Mouse (Mus musculus) gastrocnemius, postnatal 10 days (tissue): Measurements from ENCODE around the gene Gm49336. TPM values are rescaled to one million over a fixed set of nuclear protein-coding genes. Genes with fewer than 3 reads are reported as not detected.

ENCODE experiments used
- DNase-seq: peaks from one replicate; pipeline ENCODE4 v3.0.0; 2021; ENCODE audit warnings: mixed read lengths
- long read RNA-seq, 2 experiments: library from polyadenylated mRNA; stranded (forward); transcript quantifications; one replicate each; pipeline ENCODE4 v2.0.0; 2021
- total RNA-seq, 2 experiments: library from RNA; stranded (reverse); gene quantifications; 2 replicates each; pipeline ENCODE4 v1.2.3; 2021

Gm49336 gene
- total RNA-seq = 10 to 100 TPM; 34.5 to 39.5 TPM
- long read RNA-seq, experiment 1, transcript Gm49336-201 (15 exons, 3,913 nt) = major isoform, 29 of 38 reads
- long read RNA-seq, experiment 1, partial matches to known transcripts = 4 of 38 reads
- long read RNA-seq, experiment 1, other reads (novel, unspliced or antisense) = 5 of 38 reads
- long read RNA-seq, experiment 2, transcript Gm49336-201 (15 exons, 3,913 nt) = major isoform, 24 of 31 reads
- long read RNA-seq, experiment 2, partial matches to known transcripts = 1 of 31 reads
- long read RNA-seq, experiment 2, other reads (novel, unspliced or antisense) = 6 of 31 reads

DNA sequence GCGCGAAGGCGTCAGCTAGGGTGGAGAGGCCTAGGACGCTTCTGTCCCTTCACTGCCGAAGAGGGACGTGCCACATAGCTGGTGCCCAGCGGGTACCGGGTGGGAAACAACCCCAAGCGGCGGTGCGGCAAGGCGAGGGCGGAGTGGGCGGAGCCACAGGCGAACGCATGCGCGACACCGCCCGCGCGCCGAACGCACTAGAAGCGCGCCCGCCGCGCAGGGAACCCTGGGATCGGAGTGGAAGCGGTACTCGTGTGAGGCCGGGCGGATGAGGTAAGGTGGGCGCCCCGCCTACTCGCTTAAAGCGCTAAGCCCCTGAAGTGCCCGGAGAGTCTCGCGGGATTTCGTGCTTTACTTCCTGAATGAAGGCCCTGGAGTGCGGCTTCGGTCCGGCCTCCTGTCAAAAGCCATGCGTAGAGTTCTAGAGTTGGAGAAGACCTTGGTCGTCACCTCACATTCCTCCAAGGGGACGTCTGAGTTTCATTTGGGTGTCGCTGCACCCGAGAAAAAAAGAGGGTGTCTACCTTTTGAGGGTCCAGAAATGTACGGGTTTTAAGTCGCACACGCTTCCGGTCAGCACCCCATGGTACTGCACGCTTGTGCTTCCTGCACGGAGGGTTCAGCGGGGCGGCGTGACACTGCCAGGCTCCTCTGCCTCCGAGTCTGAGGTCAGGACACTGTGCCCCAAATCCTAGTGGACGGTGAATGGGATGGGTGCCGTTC is at the start of gene Gm49336, which contains the start of gene Nupl1:
Gene Gm49336 (minus strand): TSS at position 227 of the 723 bp plus-strand sequence.
Gene Nupl1 (minus strand): TSS at position 151 of the 723 bp plus-strand sequence.
- peak; percentile 98 for DNase-seq

DNA sequence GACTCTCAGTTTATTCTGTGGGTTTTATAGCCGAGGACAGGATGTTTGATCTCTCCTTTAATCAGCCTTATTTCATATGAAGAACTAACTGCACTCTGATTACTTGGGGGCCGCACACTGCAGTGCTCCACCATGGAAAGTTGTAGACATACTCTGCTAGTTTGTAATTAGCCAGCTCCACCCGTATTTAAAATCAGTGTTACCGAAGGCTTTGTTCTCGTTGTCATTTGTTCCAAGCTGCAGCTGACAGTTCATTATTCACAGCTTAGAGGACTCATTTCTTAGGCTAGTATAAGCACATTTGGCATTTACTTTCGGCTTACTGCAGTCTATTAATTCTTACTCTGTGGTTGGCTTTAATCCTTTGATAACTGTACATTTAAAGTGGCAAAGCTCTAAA is 49.7 kb upstream of the Gm49336 start:
- DNase-seq = no peak

DNA sequence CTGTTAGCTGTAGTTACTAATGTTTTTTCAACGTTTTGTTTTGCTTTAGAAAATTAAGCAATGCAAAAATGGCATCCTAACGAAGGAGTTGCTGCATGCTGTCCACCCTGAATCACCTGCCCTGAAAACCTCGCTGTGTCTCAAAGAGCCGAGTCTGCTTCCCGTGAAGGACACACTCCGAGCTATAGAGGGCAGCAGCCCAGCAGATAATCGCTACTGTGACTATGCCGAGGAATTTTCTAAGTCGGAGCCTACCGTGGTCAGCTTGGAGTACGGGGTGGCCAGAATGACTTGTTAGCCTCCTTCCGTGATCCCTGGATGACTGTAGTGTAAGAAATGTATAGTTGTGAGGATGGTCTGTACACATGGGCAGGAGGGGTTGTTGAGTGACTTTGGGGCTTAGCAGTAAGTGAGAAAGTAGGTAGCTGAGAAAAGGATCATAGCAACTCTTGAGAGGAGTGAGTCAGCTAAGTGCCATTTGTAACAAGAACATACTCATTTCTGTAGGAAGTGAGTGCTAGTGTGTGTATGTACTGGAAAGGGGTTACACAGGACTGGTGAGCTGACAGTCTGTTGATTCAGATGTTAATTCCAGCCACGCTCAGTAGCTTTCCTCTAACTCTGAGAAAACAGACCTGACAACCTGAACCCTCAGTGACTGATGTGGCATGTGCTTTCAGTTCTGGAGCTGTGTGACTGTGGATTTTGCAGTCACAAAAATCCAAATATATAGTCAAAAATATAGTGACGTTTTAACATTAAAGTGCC is 49.1 kb upstream of the Gm49336 start:
- DNase-seq = no peak

DNA sequence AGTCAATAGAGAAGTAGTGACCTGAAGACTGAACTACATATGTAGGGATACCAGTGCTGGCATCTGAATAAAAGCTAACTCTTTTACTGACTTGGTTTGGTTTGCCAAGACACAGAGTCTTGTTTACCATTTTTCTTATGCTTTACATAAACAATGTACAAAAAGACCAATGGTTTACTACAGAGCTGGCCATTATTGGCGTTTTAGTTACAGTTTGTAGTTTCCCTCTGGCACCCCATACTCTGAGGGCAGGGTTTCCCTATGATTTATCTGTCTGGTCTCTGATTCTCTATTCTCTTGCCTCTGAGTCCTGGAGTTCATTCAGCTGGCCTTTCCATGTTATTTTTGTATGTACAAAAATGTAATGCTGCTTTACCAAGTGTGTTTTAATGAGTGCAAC is 44.2 kb upstream of the Gm49336 start:
- DNase-seq = no peak

DNA sequence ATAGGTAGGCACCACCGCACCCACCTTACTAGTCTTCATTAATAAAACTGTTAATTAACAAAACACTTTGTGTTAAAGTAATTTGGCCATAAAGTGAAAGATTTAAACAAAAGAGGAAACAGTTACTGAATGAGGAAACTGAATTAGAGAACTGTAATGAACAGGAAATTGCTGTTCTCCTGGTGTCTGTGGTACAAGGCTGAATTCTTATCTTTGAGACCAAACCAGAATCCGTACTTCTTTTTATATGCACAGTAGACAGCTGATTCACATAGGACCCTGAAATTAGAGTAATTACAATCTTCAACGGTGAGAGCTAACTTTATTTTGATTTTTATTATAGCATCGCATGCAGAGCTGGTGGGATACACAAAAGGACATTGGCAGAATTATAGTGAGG is 39.1 kb upstream of the Gm49336 start:
- no peak for DNase-seq

DNA sequence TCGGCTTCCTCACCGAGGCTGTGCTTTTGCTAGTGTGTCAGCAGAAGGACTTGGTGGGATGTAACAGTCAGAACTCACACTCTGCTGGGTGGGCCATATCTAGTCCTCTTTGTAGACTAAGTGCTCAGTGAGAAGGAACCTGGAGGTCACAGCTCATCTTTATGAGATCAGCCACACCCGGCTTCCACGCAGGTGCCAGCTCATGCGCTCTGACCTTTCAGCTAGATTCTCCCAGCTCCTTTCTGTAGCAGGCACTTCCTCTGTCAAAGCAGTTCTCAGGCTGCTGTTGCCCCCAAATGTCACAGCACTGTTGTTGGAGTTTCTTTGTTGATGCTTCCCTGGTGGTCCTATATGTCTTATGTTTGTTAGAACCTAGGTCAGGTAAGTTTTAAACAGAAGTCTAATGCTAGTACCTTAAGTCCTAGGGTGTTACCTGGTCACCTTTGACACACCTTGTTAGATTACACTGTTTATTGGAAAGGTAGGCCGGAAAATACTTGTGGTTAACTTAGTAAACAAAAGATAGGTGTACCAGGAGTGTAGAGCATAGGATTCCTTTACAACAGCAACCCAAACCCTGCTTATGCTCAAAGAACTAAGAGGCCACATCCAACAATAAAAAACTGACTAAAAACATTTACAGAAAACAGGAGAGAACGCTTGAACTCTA is 35.0 kb upstream of the Gm49336 start:
- DNase-seq = no peak

DNA sequence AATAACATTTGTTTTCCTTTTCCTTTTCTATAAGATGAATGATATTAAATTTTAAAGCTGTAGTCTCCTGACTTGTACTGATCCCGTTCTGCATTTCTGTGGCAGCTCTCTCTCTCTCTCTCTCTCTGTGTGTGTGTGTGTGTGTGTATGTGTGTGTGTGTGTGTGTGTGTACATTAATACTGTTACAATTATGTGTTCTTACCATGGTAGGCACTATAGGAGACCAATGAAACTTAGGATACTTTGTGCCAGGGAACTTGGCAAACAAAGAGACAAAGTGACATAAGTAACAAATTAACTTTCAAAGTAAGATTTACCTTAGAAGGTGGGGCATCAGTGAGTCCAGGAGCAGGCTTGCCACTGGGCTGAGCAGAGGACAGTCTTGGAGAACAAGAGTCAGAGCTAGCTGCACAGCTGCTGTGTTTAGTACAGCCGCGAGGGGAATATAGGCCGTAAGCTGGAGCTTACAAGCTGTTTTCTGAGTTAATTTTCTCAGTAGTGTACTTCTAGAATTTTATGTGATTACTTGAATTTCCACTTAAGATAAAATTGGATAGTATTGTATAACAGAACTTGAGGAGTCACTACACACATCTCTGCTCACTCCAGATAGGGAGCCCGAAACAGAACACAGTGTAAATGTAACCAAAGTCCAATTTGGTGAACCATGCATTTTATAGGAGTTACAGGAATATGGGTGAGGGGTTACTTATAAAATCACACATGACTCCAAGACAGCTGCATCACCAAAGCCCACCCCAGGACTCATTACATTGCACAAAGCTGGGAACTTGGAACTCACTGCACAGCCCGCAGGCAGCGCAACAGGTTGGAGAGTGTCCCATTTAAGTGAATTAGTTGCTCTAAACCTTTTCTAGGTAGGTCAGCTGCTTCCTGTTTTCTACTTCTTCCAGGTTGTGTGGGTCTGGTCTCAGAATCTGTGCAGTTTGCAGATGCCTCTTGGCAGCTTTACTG is 24.3 kb upstream of the Gm49336 start:
- no peak for DNase-seq

DNA sequence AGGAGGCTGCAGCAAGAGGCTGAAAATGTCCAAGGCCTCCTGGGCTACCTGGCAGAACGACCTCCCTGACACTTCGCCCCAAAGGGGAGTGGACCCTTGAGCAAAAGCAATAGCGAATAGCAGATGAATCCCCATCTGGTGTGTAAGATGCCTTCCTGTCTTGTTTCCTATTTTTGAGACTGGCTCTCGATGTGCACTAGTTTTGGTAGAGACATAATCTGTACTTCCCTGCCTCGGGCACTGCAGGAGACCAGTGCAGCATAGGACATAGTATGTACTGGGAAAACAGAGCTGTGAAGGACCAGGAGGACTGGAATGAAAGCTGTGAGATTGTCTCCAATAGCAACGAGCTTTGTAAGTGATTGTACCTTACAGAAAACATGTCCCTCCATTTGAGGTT is 22.0 kb upstream of the Gm49336 start:
- no peak for DNase-seq

DNA sequence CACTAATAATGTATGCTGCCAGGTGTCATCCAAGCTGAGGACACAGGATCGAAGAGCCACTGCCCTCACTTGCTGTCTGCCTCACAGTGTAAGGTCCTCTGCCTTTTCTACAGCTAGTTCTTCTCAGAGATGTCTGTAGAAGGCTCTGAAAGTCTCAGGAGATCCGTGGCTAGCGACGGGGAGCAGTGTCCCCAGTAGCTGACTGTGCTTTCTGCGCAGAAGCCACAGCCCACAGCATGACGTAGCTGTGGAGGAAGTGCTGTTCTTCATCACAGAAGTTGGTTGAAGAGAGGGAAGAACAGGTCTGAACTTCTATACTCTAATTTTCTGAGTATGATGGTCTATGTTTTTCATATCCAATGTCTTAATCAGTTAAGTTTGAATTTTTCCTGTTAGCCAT is 18.0 kb upstream of the Gm49336 start:
- no peak for DNase-seq

DNA sequence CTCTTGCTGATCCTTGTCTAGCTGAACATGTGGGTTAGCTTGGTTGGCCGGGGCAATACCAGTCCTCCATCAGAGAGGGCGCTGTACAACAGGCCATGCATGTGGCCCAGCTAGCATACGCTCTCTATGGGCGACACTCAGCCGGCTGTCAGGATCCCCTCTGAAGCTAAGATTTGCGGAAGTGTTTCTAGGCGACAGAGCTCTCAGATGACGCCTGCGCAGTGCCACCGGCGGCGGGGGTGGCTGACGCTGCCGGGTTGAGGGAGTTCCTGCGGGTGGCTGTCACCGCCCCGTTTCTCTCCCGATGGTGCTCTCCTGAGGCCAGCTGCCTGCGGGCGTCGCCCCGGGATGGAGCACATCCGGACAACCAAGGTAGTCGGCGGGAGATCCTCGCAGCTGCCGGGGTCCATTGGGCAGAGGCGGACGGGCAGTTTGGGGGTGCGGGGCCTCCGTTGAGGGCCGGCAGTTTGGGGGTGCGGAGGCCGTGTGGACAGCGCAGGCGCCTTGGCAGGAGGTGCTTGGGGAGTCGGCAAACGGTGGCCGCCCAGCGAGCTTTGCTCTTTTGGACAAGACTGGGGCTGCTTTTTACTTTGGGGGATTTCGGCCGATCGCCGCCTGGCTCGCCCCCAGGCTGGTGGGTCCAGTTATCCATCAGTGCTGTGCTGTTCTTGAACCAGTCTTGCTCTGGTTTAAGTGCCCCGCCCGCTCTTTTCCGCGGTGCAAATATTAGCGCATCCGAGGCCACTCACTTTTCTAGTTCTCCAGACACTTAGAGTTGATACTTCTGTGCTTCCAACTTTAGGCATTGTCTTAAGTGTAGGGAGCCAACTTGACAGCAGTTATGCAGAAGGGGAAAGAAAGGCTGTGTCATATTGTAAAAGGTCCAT is 13.9 kb upstream of the Gm49336 start, which contains the start of gene Mtmr6:
Gene Mtmr6 (plus strand): TSS at position 239 of the 887 bp plus-strand sequence.
- DNase-seq = peak; percentile 89

DNA sequence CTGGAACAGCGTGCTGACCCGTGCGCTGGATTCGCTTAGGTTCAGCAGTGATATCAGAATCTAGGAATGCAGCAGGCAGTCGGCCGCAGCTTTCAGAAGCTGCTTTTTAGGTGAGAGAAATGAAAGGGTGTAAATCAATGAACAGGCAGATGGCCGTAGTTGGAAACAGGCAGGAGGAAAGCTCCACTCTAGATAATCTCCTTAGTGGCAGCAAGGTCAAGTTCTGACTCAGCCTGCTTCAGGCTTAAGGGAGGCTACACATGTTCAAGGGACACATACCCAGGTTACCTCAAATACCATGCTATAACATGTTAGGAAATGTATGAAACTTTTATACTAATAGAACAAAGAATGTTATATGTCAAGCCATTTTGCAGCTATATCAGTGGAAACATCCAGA is 11.0 kb upstream of the Gm49336 start:
- no peak for DNase-seq

DNA sequence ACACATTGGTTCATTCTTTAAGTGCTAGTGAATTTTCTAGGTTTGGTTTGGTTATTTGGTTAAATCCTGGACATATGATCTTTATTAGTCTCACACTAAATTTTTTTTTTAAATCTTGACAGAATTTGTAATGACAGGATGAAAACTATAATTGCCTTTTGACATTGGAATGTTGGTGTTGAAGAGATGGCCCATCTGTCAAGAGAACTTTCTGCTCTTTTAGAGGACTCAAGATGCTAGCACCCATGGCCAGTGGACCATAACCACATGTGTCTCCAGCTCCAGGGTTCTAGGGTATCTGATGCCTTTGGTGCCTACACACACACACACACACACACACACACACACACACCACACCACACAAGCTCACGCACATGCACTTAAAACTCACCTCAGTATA is 6.5 kb upstream of the Gm49336 start:
- no peak for DNase-seq

DNA sequence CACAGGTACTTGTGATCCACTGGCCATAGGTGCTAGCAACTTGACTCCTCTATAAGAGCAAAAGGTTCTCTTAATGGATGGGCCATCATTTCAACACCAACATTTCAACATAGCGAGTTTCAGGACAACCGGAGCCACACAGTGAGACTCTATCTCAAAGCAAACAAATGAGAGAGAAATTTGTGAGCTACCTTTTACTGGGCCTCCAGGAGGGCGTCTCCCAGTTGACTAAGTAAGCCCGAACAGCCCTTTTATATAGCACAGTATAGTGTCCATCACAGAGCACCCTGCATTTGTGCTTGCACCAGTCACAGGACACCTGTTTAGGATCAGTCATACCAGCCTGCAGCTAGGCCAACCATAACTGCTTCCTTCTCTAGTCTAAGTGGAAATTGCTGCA is 5.8 kb upstream of the Gm49336 start:
- DNase-seq = no peak

DNA sequence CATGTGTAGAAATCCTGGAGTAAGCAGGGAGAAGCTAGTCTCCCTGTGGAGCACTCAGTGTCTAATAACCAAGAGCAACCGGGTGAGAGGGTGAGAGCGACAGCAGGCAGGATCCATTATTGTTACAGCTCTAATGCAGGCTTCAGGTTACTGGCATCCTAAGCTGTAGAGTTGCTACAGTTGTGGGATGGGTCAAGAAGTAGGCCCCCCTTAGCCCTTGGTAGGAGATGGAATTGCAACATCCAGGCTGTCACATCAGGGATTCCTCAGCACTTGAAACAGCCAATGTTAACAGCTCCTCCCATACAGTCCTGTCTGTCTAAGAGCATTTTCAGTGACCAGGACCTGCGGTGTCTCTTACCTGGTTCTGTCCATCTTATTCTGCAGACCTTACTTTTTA is 5.0 kb upstream of the Gm49336 start:
- no peak for DNase-seq

DNA sequence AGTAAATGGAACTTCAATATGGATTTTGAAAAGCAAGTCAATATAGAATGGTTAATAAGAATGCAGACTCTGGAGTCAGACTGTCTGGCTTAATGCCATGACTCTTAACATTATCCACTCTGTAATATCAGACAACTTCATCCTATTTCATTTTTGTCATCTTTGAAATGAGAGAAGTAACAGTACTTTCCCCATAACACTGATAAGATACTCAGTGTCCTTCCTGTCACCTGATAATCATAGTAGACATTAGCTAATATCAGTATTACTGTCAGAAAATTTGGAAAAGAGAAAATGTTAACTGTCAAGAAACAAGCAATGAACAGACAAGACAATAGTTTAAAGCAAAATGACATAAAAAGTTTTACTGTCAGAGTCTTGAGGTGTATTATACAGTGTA is 3.5 kb upstream of the Gm49336 start:
- no peak for DNase-seq

DNA sequence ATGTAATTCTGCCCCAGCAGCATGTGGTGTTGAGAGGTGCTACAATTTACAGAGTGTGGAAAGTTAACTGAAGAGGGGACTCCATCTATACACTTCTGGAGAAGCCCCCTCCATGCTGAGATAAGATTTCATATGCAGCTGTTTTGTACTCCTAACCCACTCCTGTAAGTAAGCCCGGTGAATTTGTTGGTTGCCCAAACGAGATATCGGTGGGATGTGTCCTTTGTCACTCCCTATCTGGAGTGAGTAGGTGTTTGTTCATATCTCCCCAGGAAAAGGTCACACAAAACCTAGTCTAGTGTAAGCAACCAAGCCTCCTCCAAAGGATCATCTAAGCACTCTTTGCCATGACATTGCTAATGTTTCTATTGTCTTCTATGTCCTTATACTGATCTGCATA is 2.2 kb upstream of the Gm49336 start:
- no peak for DNase-seq

DNA sequence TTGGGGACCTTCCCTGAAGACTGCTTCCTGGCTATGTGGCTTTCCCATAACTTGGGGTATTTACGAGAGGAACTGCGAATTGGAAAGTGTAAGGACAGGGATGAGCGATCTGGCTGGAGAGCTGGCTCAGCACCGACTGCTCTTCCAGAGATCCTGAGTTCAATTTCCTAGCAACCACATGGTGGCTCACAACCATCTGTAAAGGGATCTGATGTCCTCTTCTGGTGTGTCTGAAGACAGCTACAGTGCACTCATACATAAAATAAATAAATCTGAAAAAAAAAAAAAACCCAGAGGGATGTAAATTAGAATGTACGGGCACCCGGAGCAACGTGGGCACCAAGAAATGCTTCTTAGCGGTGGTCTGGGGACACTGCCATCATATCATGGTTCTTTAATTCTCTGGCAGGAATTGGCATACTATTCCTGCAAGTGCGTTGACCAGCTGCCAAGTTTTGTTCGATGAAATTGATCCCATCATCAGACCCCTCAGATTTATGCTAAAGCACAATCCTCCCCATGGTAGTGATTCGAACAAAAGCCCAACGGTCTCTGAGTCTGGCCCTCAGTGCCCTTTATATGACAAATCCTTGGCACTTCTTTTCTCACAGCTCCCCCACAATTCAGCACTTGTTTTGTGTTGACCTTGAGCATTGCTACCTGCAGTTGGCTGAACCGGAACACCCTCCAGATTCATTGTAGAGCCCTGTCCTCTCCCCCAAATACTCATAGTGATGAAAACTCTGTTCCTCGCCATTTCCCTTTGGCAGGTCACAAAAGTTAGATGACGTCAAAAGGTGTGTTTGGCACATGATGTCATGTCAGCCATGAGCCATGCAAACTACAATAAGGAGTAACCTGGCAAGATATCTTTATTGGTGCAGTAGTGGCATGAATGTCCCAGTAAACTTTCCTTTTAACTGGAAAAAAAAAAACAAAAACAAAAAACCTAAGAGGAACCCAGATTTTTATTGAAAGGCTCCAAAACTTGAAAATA is 995 bp upstream of the Gm49336 start:
- DNase-seq = peak; percentile 5

DNA sequence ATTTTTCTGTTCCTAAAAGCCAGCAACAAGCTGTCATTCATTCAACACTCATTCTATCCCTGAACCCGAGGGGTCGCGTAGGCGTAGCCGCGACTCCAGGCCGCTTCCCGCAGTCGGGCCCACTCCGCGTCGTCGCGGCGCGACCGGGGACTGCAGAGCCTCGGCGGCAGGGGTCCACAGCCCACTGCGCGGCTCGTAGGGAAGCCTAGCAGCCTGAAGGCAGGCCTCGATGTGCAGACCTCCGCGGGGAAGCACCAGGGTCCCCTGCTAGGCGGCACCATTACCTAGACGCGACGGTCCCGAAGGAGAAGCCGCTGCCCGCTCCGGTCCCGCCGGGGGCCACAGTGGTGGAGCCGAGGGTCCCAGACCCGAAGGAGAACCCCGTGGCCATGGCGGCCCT is 428 bp downstream of the Gm49336 start:
- DNase-seq = no peak

DNA sequence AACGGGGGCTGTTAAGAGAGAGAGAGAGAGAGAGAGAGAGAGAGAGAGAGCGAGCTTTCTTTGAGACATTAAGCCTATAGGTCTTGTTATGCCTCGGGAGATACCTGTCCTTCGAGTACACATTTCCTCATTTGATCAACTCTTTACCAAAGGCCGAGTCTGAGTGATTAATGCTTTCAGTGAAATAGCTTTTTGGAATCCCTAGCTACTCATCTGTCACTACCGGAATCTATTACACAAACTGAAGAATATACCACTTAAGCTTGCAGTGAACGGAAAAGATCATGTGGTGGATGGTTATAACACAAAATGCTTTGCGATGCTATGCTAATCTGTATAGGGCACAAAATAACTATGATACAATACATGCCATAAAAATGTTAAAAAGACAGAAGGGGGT is 941 bp downstream of the Gm49336 start:
- no peak for DNase-seq
